Mouse (Mus musculus) kidney, adult 2 months (tissue): ENCODE measurements at regions not wholly inside any gene's neighbourhood (a gene's known extent, or its start where the extent isn't known, plus 50 kb on each side); places are given as distances from the start of the nearest gene placed in this dataset.

Experiments
- CTCF ChIP-seq: fragments of 200-500 bp; conservative IDR thresholded peaks from 2 replicates; pipeline ENCODE4 v1.5.1; 2011; ENCODE audit warnings: low read depth, mild to moderate bottlenecking, control low read depth, low read length, moderate library complexity, mixed read lengths; ENCODE audit not compliant: insufficient read depth, insufficient read length
- POLR2A ChIP-seq: fragments of 200-500 bp; IDR thresholded peaks from one replicate; pipeline ENCODE4 v1.6.1; 2011; ENCODE audit warnings: low read depth, low read length, control low read depth

- TF ChIP-seq CTCF (no peak), POLR2A (no peak)
These were observed 164.5 kb downstream of the Akain1 start for GRCm38 (mm10) chr17:69603596-69603995.
